Mouse (Mus musculus) liver, embryonic 15.5 days (tissue): Measurements from ENCODE around the gene Tmem221. TPM values are rescaled to one million over a fixed set of nuclear protein-coding genes. Genes with fewer than 3 reads are reported as not detected.

Experiments used
- ATAC-seq: fragments of 200-750 bp; cut with Nextera tagmentation; 2 replicates; pipeline ENCODE4 v1.8.0; 2017; ENCODE audit warnings: moderate number of reproducible peaks, mild to moderate bottlenecking, moderate library complexity; ENCODE audit not compliant: insufficient read depth
- H3K27ac ChIP-seq: fragments of 300-500 bp; sonication (generic); replicated peaks from 2 replicates; pipeline ENCODE4 v1.5.1; 2015; ENCODE audit warnings: mild to moderate bottlenecking, inconsistent platforms
- H3K27me3 ChIP-seq: fragments of 300-500 bp; sonication (generic); 2 replicates; pipeline ENCODE4 v1.6.1; 2015; ENCODE audit warnings: mild to moderate bottlenecking, inconsistent platforms
- H3K36me3 ChIP-seq: fragments of 300-500 bp; sonication (generic); replicated peaks from 2 replicates; pipeline ENCODE4 v1.6.1; 2015; ENCODE audit warnings: moderate library complexity, mild to moderate bottlenecking, inconsistent platforms
- H3K4me1 ChIP-seq: fragments of 300-500 bp; sonication (generic); replicated peaks from 2 replicates; pipeline ENCODE4 v1.6.1; 2015; ENCODE audit warnings: inconsistent platforms
- H3K4me2 ChIP-seq: fragments of 300-500 bp; sonication (generic); 2 replicates; pipeline ENCODE4 v1.6.1; 2015; ENCODE audit warnings: moderate library complexity, mild to moderate bottlenecking, inconsistent platforms
- H3K4me3 ChIP-seq: fragments of 300-500 bp; sonication (generic); replicated peaks from 2 replicates; pipeline ENCODE4 v1.5.1; 2015; ENCODE audit warnings: mild to moderate bottlenecking, inconsistent platforms
- H3K9ac ChIP-seq: fragments of 300-500 bp; sonication (generic); 2 replicates; pipeline ENCODE4 v1.6.1; 2015; ENCODE audit warnings: moderate library complexity, mild to moderate bottlenecking, inconsistent platforms
- H3K9me3 ChIP-seq: fragments of 300-500 bp; sonication (generic); replicated peaks from 2 replicates; pipeline ENCODE4 v1.6.1; 2016; ENCODE audit warnings: inconsistent platforms
- WGBS: fragments of 180-500 bp; shearing (Covaris S2); methylation state at CpG from one replicate; pipeline ENCODE4 v1.1.7; 2015; ENCODE audit warnings: mixed read lengths; ENCODE audit not compliant: insufficient replicate concordance; 5-methylcytosine and 5-hydroxymethylcytosine counted together
- polyA plus RNA-seq: library from polyadenylated mRNA; unstranded; fragments of >200 nt; fragmentation: Nextera tagmentation; extraction: Ambion mirVana; gene quantifications from 2 replicates; pipeline ENCODE4 v1.2.1, GENCODE M21; 2015

Tmem221 gene
- polyA plus RNA-seq, 1 experiment from 2014 or later = 0.50 TPM

GRCm38 (mm10) chr8:71594324-71594722 is 35.7 kb upstream of the Tmem221 start:
- H3K27me3 ChIP-seq = no peaks in the 10 kb centered on the region
- no peak for ATAC-seq
- H3K4me3 ChIP-seq = no peak overlapping the region
- no peaks in the 10 kb centered on the region; the same call in 1 of the 2 replicates for H3K36me3 ChIP-seq
- H3K9ac ChIP-seq = no peak overlapping the region
- peaks cover 57% of the 10 kb centered on the region for H3K4me1 ChIP-seq
- H3K9me3 ChIP-seq = no peaks in the 10 kb centered on the region
- H3K27ac ChIP-seq = no peak overlapping the region
- H3K4me2 ChIP-seq = no peak overlapping the region
- 73% methylated on average over 4 of the region's 4 CpGs for WGBS

- no peaks in the 10 kb centered on the region for H3K9me3 ChIP-seq
- peak overlapping the region; percentile 98 for H3K4me2 ChIP-seq
- WGBS = 81% methylated on average over 8 of the region's 8 CpGs
- H3K36me3 ChIP-seq = no peaks in the 10 kb centered on the region; the same call in 1 of the 2 replicates
- H3K4me3 ChIP-seq = peak overlapping the region; percentile 67; the same call in 1 of the 2 replicates
- H3K9ac ChIP-seq = no peak overlapping the region
- ATAC-seq = no peak
- H3K4me1 ChIP-seq = peaks cover 57% of the 10 kb centered on the region
- H3K27me3 ChIP-seq = no peaks in the 10 kb centered on the region
- H3K27ac ChIP-seq = no peak overlapping the region; the same call in 1 of the 2 replicates
Observed at GRCm38 (mm10) chr8:71593556-71594323, 35.1 kb upstream of the Tmem221 start.

GRCm38 (mm10) chr8:71592374-71593170 is 33.9 kb upstream of the Tmem221 start:
- peak overlapping the region; percentile 98 for H3K4me2 ChIP-seq
- H3K4me3 ChIP-seq = peak overlapping the region; percentile 67
- 3% methylated on average over 60 of the region's 60 CpGs for WGBS
- H3K27ac ChIP-seq = peak overlapping the region; percentile 91
- H3K4me1 ChIP-seq = peaks cover 57% of the 10 kb centered on the region
- H3K9ac ChIP-seq = peak overlapping the region; percentile 78
- peak; percentile 41 for ATAC-seq
- no peaks in the 10 kb centered on the region; the same call in 1 of the 2 replicates for H3K36me3 ChIP-seq
- no peaks in the 10 kb centered on the region for H3K27me3 ChIP-seq
- no peaks in the 10 kb centered on the region for H3K9me3 ChIP-seq

- no peaks in the 10 kb centered on the region for H3K9me3 ChIP-seq
- peak within 1 kb of the TSS; percentile 67 for H3K4me3 ChIP-seq
- no peaks in the 10 kb centered on the region for H3K27me3 ChIP-seq
- H3K9ac ChIP-seq = peak within 1 kb of the TSS; percentile 78
- peak within 1 kb of the TSS; percentile 98 for H3K4me2 ChIP-seq
- peak within 1 kb of the TSS; percentile 91 for H3K27ac ChIP-seq
- no peaks in the 10 kb centered on the region; the same call in 1 of the 2 replicates for H3K36me3 ChIP-seq
- ATAC-seq = peak; percentile 85
- 0% methylated on average over 71 of the region's 71 CpGs for WGBS
- peaks cover 52% of the 10 kb centered on the region for H3K4me1 ChIP-seq
Observed at GRCm38 (mm10) chr8:71591471-71592373, 33.1 kb upstream of the Tmem221 start, which contains the start of gene Pgls. Gene Pgls (plus strand): TSS chr8:71592176.

GRCm38 (mm10) chr8:71591017-71591416 is 32.3 kb upstream of the Tmem221 start:
- H3K27ac ChIP-seq = peak overlapping the region; percentile 91
- no peaks in the 10 kb centered on the region for H3K9me3 ChIP-seq
- 17% methylated on average over 5 of the region's 5 CpGs for WGBS
- peak overlapping the region; percentile 98 for H3K4me2 ChIP-seq
- no peaks in the 10 kb centered on the region for H3K27me3 ChIP-seq
- no peak for ATAC-seq
- peak overlapping the region; percentile 78 for H3K9ac ChIP-seq
- H3K4me3 ChIP-seq = peak overlapping the region; percentile 67
- H3K4me1 ChIP-seq = peaks cover 45% of the 10 kb centered on the region
- no peaks in the 10 kb centered on the region; the same call in 1 of the 2 replicates for H3K36me3 ChIP-seq

GRCm38 (mm10) chr8:71588762-71589161 is 30.1 kb upstream of the Tmem221 start:
- Histone ChIP-seq H3K9me3 (no peaks in the 10 kb centered on the region), H3K9ac (no peak overlapping the region), H3K27ac (no peak overlapping the region), H3K4me2 (no peak overlapping the region), H3K4me3 (no peak overlapping the region), H3K36me3 (no peaks in the 10 kb centered on the region), H3K27me3 (no peaks in the 10 kb centered on the region), H3K4me1 (peaks cover 35% of the 10 kb centered on the region)
- ATAC-seq = no peak
- WGBS = 68% methylated on average over 3 of the region's 3 CpGs

- no peaks in the 10 kb centered on the region for H3K27me3 ChIP-seq
- H3K9ac ChIP-seq = no peak overlapping the region
- ATAC-seq = no peak
- no peak overlapping the region for H3K27ac ChIP-seq
- H3K4me3 ChIP-seq = no peak overlapping the region
- WGBS = 55% methylated on average over 2 of the region's 2 CpGs
- no peaks in the 10 kb centered on the region for H3K36me3 ChIP-seq
- H3K9me3 ChIP-seq = no peaks in the 10 kb centered on the region
- peaks cover 17% of the 10 kb centered on the region for H3K4me1 ChIP-seq
- H3K4me2 ChIP-seq = no peak overlapping the region
Observed at GRCm38 (mm10) chr8:71586891-71587290, 28.2 kb upstream of the Tmem221 start.

GRCm38 (mm10) chr8:71580201-71580600 is 21.5 kb upstream of the Tmem221 start:
- H3K27ac ChIP-seq = no peak overlapping the region
- 69% methylated on average over 9 of the region's 9 CpGs for WGBS
- no peak for ATAC-seq
- no peak overlapping the region for H3K4me2 ChIP-seq
- no peaks in the 10 kb centered on the region for H3K9me3 ChIP-seq
- H3K4me1 ChIP-seq = no peaks in the 10 kb centered on the region
- no peaks in the 10 kb centered on the region for H3K36me3 ChIP-seq
- H3K27me3 ChIP-seq = no peaks in the 10 kb centered on the region
- no peak overlapping the region for H3K9ac ChIP-seq
- H3K4me3 ChIP-seq = no peak overlapping the region

- Histone ChIP-seq H3K27me3 (no peaks in the 10 kb centered on the region), H3K9me3 (no peaks in the 10 kb centered on the region), H3K9ac (no peak overlapping the region), H3K36me3 (no peaks in the 10 kb centered on the region), H3K27ac (no peak overlapping the region), H3K4me2 (no peak overlapping the region), H3K4me1 (no peaks in the 10 kb centered on the region), H3K4me3 (no peak overlapping the region)
- 78% methylated on average over 14 of the region's 14 CpGs for WGBS
- ATAC-seq = no peak
Observed at GRCm38 (mm10) chr8:71579476-71579875, 20.8 kb upstream of the Tmem221 start.

- Histone ChIP-seq H3K9ac (no peak overlapping the region), H3K4me2 (no peak overlapping the region), H3K9me3 (no peaks in the 10 kb centered on the region), H3K4me1 (no peaks in the 10 kb centered on the region), H3K36me3 (no peaks in the 10 kb centered on the region), H3K27ac (no peak overlapping the region), H3K27me3 (no peaks in the 10 kb centered on the region), H3K4me3 (no peak overlapping the region)
- 50% methylated on average over 1 of the region's 1 CpGs for WGBS
- no peak for ATAC-seq
Observed at GRCm38 (mm10) chr8:71579009-71579408, 20.3 kb upstream of the Tmem221 start.
